Mouse (Mus musculus): ENCODE results near the gene Tgfb1i1.

Tgfb1i1 gene

GRCm38 (mm10) chr7:128244410-128245025 lies 2.1 kb upstream of the Tgfb1i1 start:
- DNase-seq (ENCODE audit: extremely low spot score) = no peak

GRCm38 (mm10) chr7:128245547-128245946 lies 1.1 kb upstream of the Tgfb1i1 start:
- DNase-seq (ENCODE audit: extremely low spot score) = no peak

- DNase-seq (ENCODE audit: extremely low spot score) = peak; percentile 82
These were observed 831 bp downstream of the Tgfb1i1 start for GRCm38 (mm10) chr7:128247443-128247842.

- no peak for DNase-seq (ENCODE audit: extremely low spot score)
These were observed 1.8 kb downstream of the Tgfb1i1 start for GRCm38 (mm10) chr7:128248081-128249042.

GRCm38 (mm10) chr7:128249998-128250397 lies 3.4 kb downstream of the Tgfb1i1 start:
- no peak for DNase-seq (ENCODE audit: extremely low spot score)

GRCm38 (mm10) chr7:128251946-128252345 lies 5.3 kb downstream of the Tgfb1i1 start:
- no peak for DNase-seq (ENCODE audit: extremely low spot score)

- peak; percentile 66 for DNase-seq (ENCODE audit: extremely low spot score)
These were observed 6.0 kb downstream of the Tgfb1i1 start for GRCm38 (mm10) chr7:128252609-128253008.

- no peak for DNase-seq (ENCODE audit: extremely low spot score)
These were observed 8.4 kb downstream of the Tgfb1i1 start for GRCm38 (mm10) chr7:128254978-128255377.

- DNase-seq (ENCODE audit: extremely low spot score) = no peak
These were observed 9.1 kb downstream of the Tgfb1i1 start for GRCm38 (mm10) chr7:128255757-128256156.

GRCm38 (mm10) chr7:128256783-128257334 lies 10.2 kb downstream of the Tgfb1i1 start:
- DNase-seq (ENCODE audit: extremely low spot score) = no peak

- DNase-seq (ENCODE audit: extremely low spot score) = no peak
These were observed 18.8 kb downstream of the Tgfb1i1 start, which contains the start of gene Slc5a2 for GRCm38 (mm10) chr7:128265411-128265810. Gene Slc5a2, plus strand, starts transcription at chr7:128265657.

- DNase-seq (ENCODE audit: extremely low spot score) = no peak
These were observed 19.4 kb downstream of the Tgfb1i1 start for GRCm38 (mm10) chr7:128266056-128266455.

GRCm38 (mm10) chr7:128267391-128267790 lies 20.8 kb downstream of the Tgfb1i1 start:
- DNase-seq (ENCODE audit: extremely low spot score) = no peak

GRCm38 (mm10) chr7:128267813-128268212 lies 21.2 kb downstream of the Tgfb1i1 start:
- DNase-seq (ENCODE audit: extremely low spot score) = no peak

- DNase-seq (ENCODE audit: extremely low spot score) = no peak
These were observed 23.8 kb downstream of the Tgfb1i1 start for GRCm38 (mm10) chr7:128270431-128270850.

GRCm38 (mm10) chr7:128271496-128271895 lies 24.9 kb downstream of the Tgfb1i1 start:
- DNase-seq (ENCODE audit: extremely low spot score) = no peak

- DNase-seq (ENCODE audit: extremely low spot score) = no peak
These were observed 29.4 kb downstream of the Tgfb1i1 start for GRCm38 (mm10) chr7:128276051-128276450.

- no peak for DNase-seq (ENCODE audit: extremely low spot score)
These were observed 33.1 kb downstream of the Tgfb1i1 start for GRCm38 (mm10) chr7:128279750-128280149.

- DNase-seq (ENCODE audit: extremely low spot score) = no peak
These were observed 35.2 kb downstream of the Tgfb1i1 start for GRCm38 (mm10) chr7:128281765-128282164.

- DNase-seq (ENCODE audit: extremely low spot score) = peak; percentile 72
These were observed 36.1 kb downstream of the Tgfb1i1 start for GRCm38 (mm10) chr7:128282532-128283244.

- DNase-seq (ENCODE audit: extremely low spot score) = no peak
These were observed 37.4 kb downstream of the Tgfb1i1 start for GRCm38 (mm10) chr7:128284047-128284446.

- DNase-seq (ENCODE audit: extremely low spot score) = no peak
These were observed 38.4 kb downstream of the Tgfb1i1 start for GRCm38 (mm10) chr7:128285060-128285459.

Measured in embryo, embryonic 9.5 days (tissue).